In the genomic region with DNA sequence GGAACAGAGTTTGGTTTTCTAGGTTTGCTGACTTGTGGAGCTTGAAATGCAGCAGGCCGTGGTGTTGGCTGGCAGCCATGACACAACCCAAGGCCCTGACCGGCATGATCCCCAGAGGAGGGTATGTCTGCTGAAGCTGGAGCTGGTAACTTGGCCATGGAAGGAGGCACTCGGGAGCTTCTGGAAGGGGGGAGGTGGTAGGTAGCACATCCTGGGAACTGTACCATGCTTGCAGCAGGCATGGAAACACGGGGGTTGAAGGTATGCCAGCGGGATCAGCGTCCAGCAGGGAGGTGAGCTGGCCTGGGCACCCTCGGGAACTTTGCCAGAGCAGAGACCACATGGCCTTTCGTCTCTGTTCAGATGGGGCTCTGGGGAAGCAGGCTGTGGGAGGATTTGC, we compare ENCODE assay signal across 15 mouse cellular contexts. TPM values are rescaled to one million over a fixed set of nuclear protein-coding genes. Genes with fewer than 3 reads are reported as not detected.
DNase-seq lines count a peak whose midpoint lies in the region; ATAC-seq and TF ChIP-seq lines count a peak whose summit lies in the region.
"Had no signal": no experiment of that assay in that cellular context is flagged by ENCODE, and none has a peak within 500 bp of the region (broad histone marks: within the 10 kb centered on the region; RNA-seq: fewer than 3 reads in every experiment).

No protein-coding gene starts in this region.

- no peak for TF ChIP-seq POLR2A in kidney, adult 2 months (IDR thresholded peaks at IDR 0.05; ENCODE audit: low read depth, low read length)

- 30% methylated on average over 8 of the region's 8 CpGs for WGBS in kidney, adult 2 months
- WGBS in kidney, embryonic 15.5 days: 82% methylated on average over 8 of the region's 8 CpGs

- TF ChIP-seq CTCF in kidney, adult 2 months (conservative IDR thresholded peaks at IDR 0.05; ENCODE audit: insufficient read depth, insufficient read length, low read depth, low read length): no peak

- H3K4me2 ChIP-seq in kidney, embryonic 15.5 days: no peak overlapping the region
- H3K4me2 ChIP-seq: embryonic facial prominence, embryonic 12.5 days; forebrain, embryonic 15.5 days; hindbrain, embryonic 15.5 days; neural tube, embryonic 15.5 days had no signal

- no peak overlapping the region for H3K4me3 ChIP-seq in kidney, adult 2 months (ENCODE audit: insufficient read depth, low read depth, low read length)
- H3K4me3 ChIP-seq in kidney, embryonic 15.5 days (replicated peaks): no peak overlapping the region
- H3K4me3 ChIP-seq: embryonic facial prominence, embryonic 12.5 days; forebrain, embryonic 15.5 days; hindbrain, embryonic 15.5 days; neural tube, embryonic 15.5 days had no signal

- intact Hi-C loops in heart, postnatal 14 days (cut with DNase I): no loop called here

- no peaks in the 10 kb centered on the region for H3K27me3 ChIP-seq in kidney, adult 2 months (replicated peaks; ENCODE audit: control insufficient read depth, insufficient read depth, low read length)
- H3K27me3 ChIP-seq in kidney, embryonic 15.5 days: no peaks in the 10 kb centered on the region
- H3K27me3 ChIP-seq: forebrain, embryonic 15.5 days; neural tube, embryonic 15.5 days had no signal

- 0 out of 2 replicates have a peak, but pooled peaks cover 3% of the 10 kb centered on the region for H3K4me1 ChIP-seq in kidney, adult 2 months (ENCODE audit: control insufficient read depth, insufficient read depth, low read length)
- H3K4me1 ChIP-seq in kidney, embryonic 15.5 days: peaks cover 10% of the 10 kb centered on the region
- H3K4me1 ChIP-seq: embryonic facial prominence, embryonic 12.5 days; neural tube, embryonic 15.5 days had no signal

- H3K9me3 ChIP-seq in kidney, embryonic 15.5 days (replicated peaks): no peaks in the 10 kb centered on the region
- H3K9me3 ChIP-seq: embryonic facial prominence, embryonic 12.5 days; forebrain, embryonic 15.5 days; hindbrain, embryonic 15.5 days; neural tube, embryonic 15.5 days had no signal

- ATAC-seq in kidney, embryonic 15.5 days (replicated peaks; ENCODE audit: low FRiP score): no peak
- ATAC-seq: forebrain, embryonic 15.5 days had no signal

- no peaks in the 10 kb centered on the region for H3K36me3 ChIP-seq in kidney, adult 2 months (ENCODE audit: control insufficient read depth, insufficient read depth, low read length)
- H3K36me3 ChIP-seq in kidney, embryonic 15.5 days: no peaks in the 10 kb centered on the region
- H3K36me3 ChIP-seq: embryonic facial prominence, embryonic 12.5 days; forebrain, embryonic 15.5 days; hindbrain, embryonic 15.5 days; neural tube, embryonic 15.5 days had no signal

- no peak overlapping the region for H3K27ac ChIP-seq in kidney, adult 2 months (ENCODE audit: insufficient read depth, low read depth, low read length)
- no peak overlapping the region for H3K27ac ChIP-seq in kidney, embryonic 15.5 days
- H3K27ac ChIP-seq: embryonic facial prominence, embryonic 12.5 days; forebrain, embryonic 15.5 days; hindbrain, embryonic 15.5 days; neural tube, embryonic 15.5 days had no signal

- DNase-seq in kidney, adult 2 months: peak; percentile 76
- peak; percentile 11 for DNase-seq in fibroblast of lung, adult 2 months (ENCODE audit: low read depth)
- peak; percentile 45 to 59 for DNase-seq in heart, postnatal 14 days
- peak; percentile 39 for DNase-seq in ovary, postnatal 36 days (ENCODE audit: low spot score)
- DNase-seq in thymus, postnatal 14 days: no peak
- no peak for DNase-seq in right cerebral cortex, postnatal 25 days
- DNase-seq: gastrocnemius, postnatal 10 days had no signal

- H3K9ac ChIP-seq in kidney, embryonic 15.5 days: no peak overlapping the region
- H3K9ac ChIP-seq: embryonic facial prominence, embryonic 12.5 days; forebrain, embryonic 15.5 days; hindbrain, embryonic 15.5 days; neural tube, embryonic 15.5 days had no signal

RNA-seq across cellular contexts. Expression of a gene that starts 55.5 kb away (rescaled TPM):
- 0.72 and 1.0 TPM in 2 replicates for polyA plus RNA-seq in kidney, adult 2 months (2012; rRNA removed)
- 0.19 and 0.32 TPM in 2 replicates for polyA plus RNA-seq in kidney, embryonic 15.5 days (2015; fragmentation: Nextera tagmentation; extraction: Ambion mirVana)
- total RNA-seq in heart, postnatal 14 days (2021): 100 to 1,000 TPM; 129 to 133 TPM
- total RNA-seq: liver, adult 2 months; megakaryocyte-erythroid progenitor cell, adult 5-6 weeks; monocyte, adult 5-6 weeks had no signal
- polyA plus RNA-seq: liver, adult 2 months had no signal

Comparison
In these comparisons a context has a peak if more than half of its experiments do, and no peak if none do; other contexts are left out.
1. DNase-seq: peak in kidney, adult 2 months (single experiment), fibroblast of lung, adult 2 months (single experiment), heart, postnatal 14 days (2 of 2) and ovary, postnatal 36 days (single experiment); none in thymus, postnatal 14 days (single experiment) and right cerebral cortex, postnatal 25 days (single experiment).